Mouse (Mus musculus) retina, embryonic 14.5 days (tissue): ENCODE measurements around the gene Plxna4.
A peak's percentile ranks its signal among the peaks of the same experiment; 100 is the strongest.

Source experiments
- DNase-seq: peaks from one replicate; pipeline ENCODE4 v3.0.0-alpha.2; 2015; ENCODE audit warnings: low spot score

Gene Plxna4

GRCm38 (mm10) chr6:32472062-32472461 lies 115.9 kb downstream of the Plxna4 start:
- no peak for DNase-seq

GRCm38 (mm10) chr6:32471639-32472038 lies 116.4 kb downstream of the Plxna4 start:
- DNase-seq: no peak

- DNase-seq: no peak
Observed at GRCm38 (mm10) chr6:32469196-32469595, 118.8 kb downstream of the Plxna4 start.

GRCm38 (mm10) chr6:32465129-32465528 lies 122.9 kb downstream of the Plxna4 start:
- DNase-seq: no peak

GRCm38 (mm10) chr6:32464637-32465036 lies 123.4 kb downstream of the Plxna4 start:
- peak; percentile 11 for DNase-seq

GRCm38 (mm10) chr6:32464046-32464445 lies 123.9 kb downstream of the Plxna4 start:
- no peak for DNase-seq

GRCm38 (mm10) chr6:32460400-32460799 lies 127.6 kb downstream of the Plxna4 start:
- DNase-seq: no peak

- DNase-seq: no peak
Observed at GRCm38 (mm10) chr6:32456641-32457040, 131.4 kb downstream of the Plxna4 start.

GRCm38 (mm10) chr6:32451851-32452250 lies 136.1 kb downstream of the Plxna4 start:
- DNase-seq: no peak

- no peak for DNase-seq
Observed at GRCm38 (mm10) chr6:32449237-32449963, 138.6 kb downstream of the Plxna4 start.

- DNase-seq: no peak
Observed at GRCm38 (mm10) chr6:32448787-32449186, 139.2 kb downstream of the Plxna4 start.

GRCm38 (mm10) chr6:32446276-32446675 lies 141.7 kb downstream of the Plxna4 start:
- no peak for DNase-seq

GRCm38 (mm10) chr6:32445246-32445645 lies 142.7 kb downstream of the Plxna4 start:
- DNase-seq: no peak

GRCm38 (mm10) chr6:32444393-32444792 lies 143.6 kb downstream of the Plxna4 start:
- DNase-seq: no peak

- no peak for DNase-seq
Observed at GRCm38 (mm10) chr6:32443679-32444078, 144.3 kb downstream of the Plxna4 start.

- no peak for DNase-seq
Observed at GRCm38 (mm10) chr6:32439434-32439833, 148.6 kb downstream of the Plxna4 start.

- DNase-seq: no peak
Observed at GRCm38 (mm10) chr6:32437219-32437618, 150.8 kb downstream of the Plxna4 start.

GRCm38 (mm10) chr6:32423124-32423523 lies 164.9 kb downstream of the Plxna4 start:
- DNase-seq: no peak

GRCm38 (mm10) chr6:32420610-32421009 lies 167.4 kb downstream of the Plxna4 start:
- DNase-seq: no peak

GRCm38 (mm10) chr6:32417351-32417750 lies 170.6 kb downstream of the Plxna4 start:
- no peak for DNase-seq

- DNase-seq: no peak
Observed at GRCm38 (mm10) chr6:32411325-32411724, 176.7 kb downstream of the Plxna4 start.

- no peak for DNase-seq
Observed at GRCm38 (mm10) chr6:32409625-32410024, 178.4 kb downstream of the Plxna4 start.

GRCm38 (mm10) chr6:32407574-32408185 lies 180.3 kb downstream of the Plxna4 start:
- DNase-seq: peak; percentile 78
